Mouse (Mus musculus): ENCODE measurements at regions not wholly inside any gene's neighbourhood (a gene's known extent, or its start where the extent isn't known, plus 50 kb on each side); places are given as distances from the start of the nearest gene placed in this dataset.
A peak's percentile ranks its signal among the peaks of the same experiment; 100 is the strongest.

DNA sequence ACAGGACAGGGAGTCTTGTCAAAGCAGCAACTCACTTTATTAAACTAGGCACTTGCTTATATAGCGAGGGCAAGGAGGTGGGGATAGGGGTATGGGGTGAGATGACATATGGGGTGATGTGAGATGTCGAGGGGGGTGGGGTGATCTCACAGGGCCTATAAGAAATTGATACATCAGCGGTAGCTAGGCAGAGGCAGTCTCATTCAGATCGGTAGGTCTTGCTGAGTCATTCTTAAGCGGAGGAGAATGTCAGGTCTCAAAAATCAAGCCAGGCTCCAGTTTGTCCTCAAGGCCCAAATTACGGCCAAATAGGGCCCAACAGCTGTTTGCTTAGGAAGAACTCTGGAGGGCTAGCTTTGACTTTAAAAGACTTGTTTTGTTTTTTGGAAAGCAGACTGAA, 60.7 kb upstream of the Peli1 start:
- peaks cover 0 to 9% of the 10 kb centered on the region in 2 experiments; a peak in 2 of 4 replicates for H3K4me1 ChIP-seq (ENCODE audit: control insufficient read depth in 1 of 2, insufficient read depth in 2 of 2, low read length in 2 of 2)
- TF ChIP-seq MEF2A (IDR thresholded peaks at IDR 0.05; ENCODE audit: extremely low read depth, insufficient replicate concordance, low read depth, low read length, poor library complexity, severe bottlenecking) (no peak), NRF1 (IDR thresholded peaks at IDR 0.05; ENCODE audit: insufficient read depth, low read depth, low read length, poor library complexity, severe bottlenecking) (no peak), ZKSCAN1 (IDR thresholded peaks at IDR 0.05; ENCODE audit: low read depth, low read length) (no peak)
- no peaks in the 10 kb centered on the region; the same call in 1 of the 2 replicates for H3K79me2 ChIP-seq (ENCODE audit: control insufficient read depth, insufficient read depth, low read length, poor library complexity)
- no peak overlapping the region for H3K9ac ChIP-seq (ENCODE audit: control insufficient read depth, low read depth, low read length, poor library complexity, severe bottlenecking)
- H3K36me3 ChIP-seq (ENCODE audit: control insufficient read depth in 1 of 2, insufficient read depth in 2 of 2, low read length in 2 of 2) = peaks cover 0 to 5% of the 10 kb centered on the region in 2 experiments; a peak in 1 of 4 replicates
- no peaks in the 10 kb centered on the region for H3K9me3 ChIP-seq (replicated peaks; ENCODE audit: insufficient read depth, low read length)
- H3K27ac ChIP-seq (ENCODE audit: control insufficient read depth, low read depth, low read length) = no peak overlapping the region
- no peak overlapping the region for H3K4me3 ChIP-seq (ENCODE audit: control insufficient read depth in 1 of 2, insufficient read depth in 1 of 2, low read depth in 2 of 2, low read length in 2 of 2)
- DNase-seq (ENCODE audit: low read depth, low spot score) = peak; percentile 28
- peaks cover 0 to 2% of the 10 kb centered on the region in 2 experiments; a peak in 2 of 4 replicates for H3K27me3 ChIP-seq (ENCODE audit: control insufficient read depth in 1 of 2, insufficient read depth in 2 of 2, low read length in 2 of 2)

DNA sequence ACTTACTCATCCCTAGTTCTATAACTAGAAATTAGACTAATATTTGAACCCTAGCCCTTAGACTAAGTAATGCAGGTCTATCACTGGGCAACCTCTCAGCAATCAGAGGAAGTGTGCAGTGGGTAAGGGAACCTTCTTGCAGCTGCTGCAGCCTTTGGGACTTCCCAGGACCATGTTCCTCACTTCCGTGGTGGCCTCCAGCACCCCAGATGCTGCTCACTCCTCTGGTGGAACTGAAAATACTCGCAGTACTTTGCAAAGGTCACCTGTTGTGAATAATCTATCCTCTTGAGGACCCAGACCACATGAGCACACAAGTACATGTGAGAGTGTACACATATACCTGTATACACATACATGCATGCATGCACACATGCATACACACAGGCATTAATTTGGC, 59.3 kb upstream of the Peli1 start:
- Histone ChIP-seq H3K27ac (ENCODE audit: control insufficient read depth, low read depth, low read length) (no peak overlapping the region), H3K4me1 (ENCODE audit: control insufficient read depth in 1 of 2, insufficient read depth in 2 of 2, low read length in 2 of 2) (peaks cover 0 to 9% of the 10 kb centered on the region in 2 experiments; a peak in 2 of 4 replicates), H3K79me2 (ENCODE audit: control insufficient read depth, insufficient read depth, low read length, poor library complexity) (no peaks in the 10 kb centered on the region; the same call in 1 of the 2 replicates), H3K27me3 (ENCODE audit: control insufficient read depth in 1 of 2, insufficient read depth in 2 of 2, low read length in 2 of 2) (no peaks in the 10 kb centered on the region), H3K36me3 (ENCODE audit: control insufficient read depth in 1 of 2, insufficient read depth in 2 of 2, low read length in 2 of 2) (peaks cover 0 to 5% of the 10 kb centered on the region in 2 experiments; a peak in 1 of 4 replicates), H3K9me3 (replicated peaks; ENCODE audit: insufficient read depth, low read length) (no peaks in the 10 kb centered on the region), H3K4me3 (ENCODE audit: control insufficient read depth in 1 of 2, insufficient read depth in 1 of 2, low read depth in 2 of 2, low read length in 2 of 2) (no peak overlapping the region), H3K9ac (ENCODE audit: control insufficient read depth, low read depth, low read length, poor library complexity, severe bottlenecking) (no peak overlapping the region)
- DNase-seq (ENCODE audit: low read depth, low spot score) = no peak
- no peak for TF ChIP-seq MEF2A (IDR thresholded peaks at IDR 0.05; ENCODE audit: extremely low read depth, insufficient replicate concordance, low read depth, low read length, poor library complexity, severe bottlenecking)
- no peak for TF ChIP-seq RAD21 (IDR thresholded peaks at IDR 0.05; ENCODE audit: low read depth, low read length)
- no peak for TF ChIP-seq ETS1 (IDR thresholded peaks at IDR 0.05; ENCODE audit: low read depth, low read length)
- TF ChIP-seq MYB (IDR thresholded peaks at IDR 0.05; ENCODE audit: low read depth, low read length) = no peak
- no peak for TF ChIP-seq ZC3H11A (IDR thresholded peaks at IDR 0.05; ENCODE audit: low read depth, low read length)
- no peak for TF ChIP-seq CHD1 (IDR thresholded peaks at IDR 0.05; ENCODE audit: low read depth, low read length)
- TF ChIP-seq POLR2AphosphoS2 (IDR thresholded peaks at IDR 0.05; ENCODE audit: low read length) = no peak
- TF ChIP-seq ZKSCAN1 (IDR thresholded peaks at IDR 0.05; ENCODE audit: low read depth, low read length) = no peak
- TF ChIP-seq TBP (IDR thresholded peaks at IDR 0.05; ENCODE audit: low read depth, low read length) = no peak
- no peak for TF ChIP-seq SIN3A (IDR thresholded peaks at IDR 0.05; ENCODE audit: low read length)
- TF ChIP-seq TAL1 (IDR thresholded peaks at IDR 0.05; ENCODE audit: low read length) = no peak
- no peak for TF ChIP-seq ELF1 (IDR thresholded peaks at IDR 0.05; ENCODE audit: low read depth, low read length)
- TF ChIP-seq ZNF384 (IDR thresholded peaks at IDR 0.05; ENCODE audit: low read depth, low read length) = no peak
- no peak for TF ChIP-seq RCOR1 (IDR thresholded peaks at IDR 0.05; ENCODE audit: low read depth, low read length)
- TF ChIP-seq UBTF (IDR thresholded peaks at IDR 0.05; ENCODE audit: borderline replicate concordance, insufficient read depth, low read depth, low read length) = no peak
- TF ChIP-seq E2F4 (IDR thresholded peaks at IDR 0.05; ENCODE audit: borderline replicate concordance, low read depth, low read length) = no peak
- no peak for TF ChIP-seq CHD2 (IDR thresholded peaks at IDR 0.05; ENCODE audit: low read length)
- no peak for TF ChIP-seq ZMIZ1 (IDR thresholded peaks at IDR 0.05; ENCODE audit: low read depth, low read length)
- TF ChIP-seq SMC3 (IDR thresholded peaks at IDR 0.05; ENCODE audit: low read depth, low read length) = no peak
